25 mouse cellular contexts compared by ENCODE assay signal in the genomic region with DNA sequence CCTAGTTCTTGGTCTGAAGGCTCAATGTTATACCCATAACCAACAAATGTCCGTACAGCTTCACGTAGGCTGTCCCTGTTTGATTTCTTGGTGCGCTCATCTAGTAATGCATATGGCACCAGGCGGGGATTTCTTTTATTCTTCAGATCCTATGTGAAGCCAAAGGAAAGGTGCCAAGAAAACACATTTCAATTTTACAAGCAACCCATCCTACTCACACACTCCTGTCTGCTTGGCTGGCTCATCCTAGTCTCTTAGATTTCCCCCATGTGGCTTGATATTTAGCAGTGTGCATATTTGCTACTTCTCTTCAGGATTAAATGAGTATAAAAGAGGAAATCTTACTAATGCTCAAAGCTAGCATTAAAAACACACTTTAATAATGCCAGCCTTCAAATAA.
DNase-seq lines count a peak whose midpoint lies in the region; ATAC-seq lines count a peak whose summit lies in the region.
"Had no signal": no experiment of that assay in that cellular context is flagged by ENCODE, and none has a peak within 500 bp of the region (broad histone marks: within the 10 kb centered on the region; RNA-seq: fewer than 3 reads in every experiment).

No protein-coding gene starts in this region.

- no peak overlapping the region for H3K4me3 ChIP-seq in forebrain, embryonic 16.5 days (replicated peaks; ENCODE audit: low read length)
- H3K4me3 ChIP-seq in forebrain, embryonic 12.5 days (replicated peaks) = no peak overlapping the region
- H3K4me3 ChIP-seq: forebrain, embryonic 10.5 days; heart, embryonic 12.5 days; hindbrain, embryonic 10.5 days; intestine, embryonic 15.5 days; limb, embryonic 10.5 days; liver, embryonic 15.5 days had no signal

- H3K27ac ChIP-seq in forebrain, embryonic 16.5 days (ENCODE audit: low read length) = no peak overlapping the region
- no peak overlapping the region for H3K27ac ChIP-seq in forebrain, embryonic 12.5 days
- H3K27ac ChIP-seq: forebrain, embryonic 10.5 days; hindbrain, embryonic 10.5 days; intestine, embryonic 15.5 days; limb, embryonic 10.5 days; liver, embryonic 15.5 days had no signal

- no peaks in the 10 kb centered on the region for H3K27me3 ChIP-seq in forebrain, embryonic 16.5 days (replicated peaks; ENCODE audit: control insufficient read depth, insufficient read depth, low read length)
- H3K27me3 ChIP-seq in forebrain, embryonic 12.5 days = no peaks in the 10 kb centered on the region
- H3K27me3 ChIP-seq: heart, embryonic 12.5 days; intestine, embryonic 15.5 days; liver, embryonic 15.5 days had no signal

- no peak overlapping the region for H3K4me2 ChIP-seq in forebrain, embryonic 16.5 days (ENCODE audit: low read length)
- H3K4me2 ChIP-seq in forebrain, embryonic 12.5 days = no peak overlapping the region
- H3K4me2 ChIP-seq: heart, embryonic 12.5 days; intestine, embryonic 15.5 days; liver, embryonic 15.5 days had no signal

- peak; percentile 59 for ATAC-seq in forebrain, embryonic 16.5 days
- ATAC-seq in forebrain, embryonic 12.5 days (ENCODE audit: low FRiP score) = no peak
- ATAC-seq: hindbrain, embryonic 16.5 days; intestine, embryonic 15.5 days had no signal

- no peaks in the 10 kb centered on the region for H3K4me1 ChIP-seq in forebrain, embryonic 16.5 days (replicated peaks; ENCODE audit: control insufficient read depth, insufficient read depth, low read length)
- no peaks in the 10 kb centered on the region; the same call in 1 of the 2 replicates for H3K4me1 ChIP-seq in forebrain, embryonic 12.5 days
- H3K4me1 ChIP-seq: forebrain, embryonic 10.5 days; heart, embryonic 12.5 days; intestine, embryonic 15.5 days; limb, embryonic 10.5 days; liver, embryonic 15.5 days had no signal

- 77% methylated on average over 4 of the region's 4 CpGs for WGBS in forebrain, embryonic 16.5 days
- WGBS in forebrain, embryonic 12.5 days = 94% methylated on average over 4 of the region's 4 CpGs

- no peaks in the 10 kb centered on the region for H3K36me3 ChIP-seq in forebrain, embryonic 16.5 days (ENCODE audit: control insufficient read depth, insufficient read depth)
- H3K36me3 ChIP-seq in forebrain, embryonic 12.5 days (replicated peaks) = no peaks in the 10 kb centered on the region
- H3K36me3 ChIP-seq: forebrain, embryonic 10.5 days; heart, embryonic 12.5 days; hindbrain, embryonic 10.5 days; intestine, embryonic 15.5 days; limb, embryonic 10.5 days; liver, embryonic 15.5 days had no signal

- DNase-seq in layer of hippocampus, adult 11-12 months (ENCODE audit: low spot score) = peak; percentile 19
- no peak for DNase-seq in layer of hippocampus, postnatal 10 days (ENCODE audit: low spot score in 2 of 2)
- DNase-seq in right cerebral cortex, adult 18-20 months = peak; percentile 10
- DNase-seq in right cerebral cortex, postnatal 14 days = no peak
- DNase-seq in telencephalon, adult 2 months (ENCODE audit: low read depth, low spot score) = peak; percentile 69
- no peak for DNase-seq in cerebellum, postnatal 10 days
- DNase-seq: adrenal gland, postnatal 14 days; cerebellum, adult 11 months; cerebellum, postnatal 14 days; gastrocnemius, postnatal 10 days; heart, postnatal 10 days; kidney, adult 8-10 months; kidney, postnatal 10 days; liver; lung, postnatal 4 days; thymus, postnatal 25 days had no signal

- H3K9me3 ChIP-seq in forebrain, embryonic 16.5 days (ENCODE audit: control insufficient read depth, low read length) = no peaks in the 10 kb centered on the region
- H3K9me3 ChIP-seq in forebrain, embryonic 12.5 days = no peaks in the 10 kb centered on the region
- H3K9me3 ChIP-seq: forebrain, embryonic 10.5 days; heart, embryonic 12.5 days; hindbrain, embryonic 10.5 days; intestine, embryonic 15.5 days; limb, embryonic 10.5 days; liver, embryonic 15.5 days had no signal

- no peak overlapping the region for H3K9ac ChIP-seq in forebrain, embryonic 16.5 days (replicated peaks; ENCODE audit: low read depth, low read length)
- H3K9ac ChIP-seq in forebrain, embryonic 12.5 days = no peak overlapping the region
- H3K9ac ChIP-seq: heart, embryonic 12.5 days; intestine, embryonic 15.5 days; liver, embryonic 15.5 days had no signal

Comparison
In these comparisons a context has a peak if more than half of its experiments do, and no peak if none do; other contexts are left out.
1. DNase-seq: peak in layer of hippocampus, adult 11-12 months (single experiment), right cerebral cortex, adult 18-20 months (single experiment) and telencephalon, adult 2 months (single experiment); none in layer of hippocampus, postnatal 10 days (0 of 2), right cerebral cortex, postnatal 14 days (single experiment) and cerebellum, postnatal 10 days (0 of 2).